Mouse (Mus musculus) C2C12 (cell line): Measurements from ENCODE around the gene Crybg3.

Experiments
- CEBPB ChIP-seq: IDR thresholded peaks from one replicate; pipeline ENCODE4 v1.6.1; 2011; ENCODE audit warnings: low read depth, mild to moderate bottlenecking, control low read depth, moderate library complexity
- CTCF ChIP-seq: IDR thresholded peaks from one replicate; pipeline ENCODE4 v1.5.1; 2011; ENCODE audit not compliant: control insufficient read depth, insufficient read depth, insufficient read length
- MYOD1 ChIP-seq: IDR thresholded peaks from one replicate; pipeline ENCODE4 v1.6.1; 2011; ENCODE audit warnings: low read depth; ENCODE audit not compliant: control insufficient read depth, insufficient read length

DNA sequence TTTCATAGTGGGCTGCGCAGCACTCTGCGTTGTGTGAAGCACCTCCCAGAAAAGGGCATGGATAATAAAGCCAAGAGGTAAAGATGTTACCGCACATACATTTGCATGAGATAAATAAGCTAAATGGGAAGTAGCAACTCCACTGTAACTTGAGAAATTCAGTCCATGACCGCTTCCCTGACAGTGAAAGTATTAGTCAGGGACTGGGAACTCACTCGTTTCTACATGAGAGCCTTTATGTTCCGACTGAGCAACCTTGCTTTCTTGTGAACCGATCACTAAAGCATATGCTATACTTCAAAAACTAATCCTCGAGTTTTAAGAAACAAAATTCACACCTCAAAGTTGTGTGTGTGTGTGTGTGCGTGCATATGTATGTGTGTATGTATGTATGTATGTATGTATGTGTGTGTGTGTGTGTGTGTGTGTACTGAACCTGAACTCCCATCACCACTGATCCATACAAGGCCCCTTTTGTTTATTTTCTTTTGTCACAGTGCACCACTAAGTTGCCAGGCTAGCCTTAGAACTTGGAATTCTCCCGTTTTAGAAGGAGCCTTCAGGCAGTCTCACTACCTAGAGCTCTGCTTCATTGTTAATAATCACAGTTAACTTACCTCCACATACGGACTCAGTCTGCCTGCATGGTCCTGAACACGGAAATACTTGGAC, 47.2 kb downstream of the Crybg3 start:
- no peak for TF ChIP-seq CTCF
- TF ChIP-seq MYOD1: no peak
- TF ChIP-seq CEBPB: no peak
